Mouse (Mus musculus) cortical plate, adult 2 months (tissue): ENCODE results near the gene Chrna10.

ENCODE experiments used
- CTCF ChIP-seq: fragments of 200-500 bp; IDR thresholded peaks from 2 replicates; pipeline ENCODE4 v1.5.1; 2011; ENCODE audit warnings: mild to moderate bottlenecking, control low read depth, low read length; ENCODE audit not compliant: insufficient read depth; ENCODE audit errors: extremely low read depth
- POLR2A ChIP-seq: fragments of 200-500 bp; IDR thresholded peaks from 2 replicates; pipeline ENCODE4 v1.6.1; 2011; ENCODE audit warnings: mild to moderate bottlenecking, low read length, control low read depth; ENCODE audit not compliant: insufficient read depth; ENCODE audit errors: extremely low read depth

- TF ChIP-seq CTCF (no peak), POLR2A (no peak)
Measured at GRCm38 (mm10) chr7:102109171-102109570, 7.5 kb downstream of the Chrna10 start, which contains the start of gene Art5.
